Mouse (Mus musculus): ENCODE data around the gene Sfmbt2.

- TF ChIP-seq CTCF (IDR thresholded peaks at IDR 0.05; ENCODE audit: borderline replicate concordance, insufficient read depth, low read length) (no peak), POLR2A (IDR thresholded peaks at IDR 0.05; ENCODE audit: low read depth, low read length) (no peak)
These were observed 10.4 kb upstream of the Sfmbt2 start for GRCm38 (mm10) chr2:10359861-10360260.
